Mouse (Mus musculus) E14TG2a.4 (cell line): ENCODE results near the gene 2410004P03Rik.

ENCODE experiments used
- H3K27me3 ChIP-seq: 2 replicates; pipeline ENCODE4 v1.6.1; 2014; ENCODE audit warnings: low read length, control low read depth; ENCODE audit not compliant: insufficient read depth
- H3K36me3 ChIP-seq: 2 replicates; pipeline ENCODE4 v1.6.1; 2014; ENCODE audit warnings: low read length, control low read depth; ENCODE audit not compliant: insufficient read depth
- H3K4me1 ChIP-seq: replicated peaks from 2 replicates; pipeline ENCODE4 v1.6.1; 2014; ENCODE audit warnings: low read depth, low read length, control low read depth
- H3K4me3 ChIP-seq: replicated peaks from 2 replicates; pipeline ENCODE4 v1.5.1; 2014; ENCODE audit warnings: mild to moderate bottlenecking, low read length
- H3K9me3 ChIP-seq: 2 replicates; pipeline ENCODE4 v1.6.1; 2014; ENCODE audit warnings: low read length, control low read depth
- CTCF ChIP-seq: conservative IDR thresholded peaks from 2 replicates; pipeline ENCODE4 v1.5.1; 2014; ENCODE audit warnings: low read length
- NANOG ChIP-seq: IDR thresholded peaks from 2 replicates; pipeline ENCODE4 v1.6.1; 2014; ENCODE audit warnings: borderline replicate concordance, low read length, mixed read lengths
- POU5F1 ChIP-seq: IDR thresholded peaks from 2 replicates; pipeline ENCODE4 v1.6.1; 2014; ENCODE audit warnings: low read length, borderline replicate concordance

2410004P03Rik gene

GRCm38 (mm10) chr12:17012067-17012899, 756 bp upstream of the 2410004P03Rik start:
- TF ChIP-seq NANOG: no peak
- no peak for TF ChIP-seq POU5F1
- no peak for TF ChIP-seq CTCF
- no peak overlapping the region for H3K4me3 ChIP-seq

GRCm38 (mm10) chr12:17009466-17009865, 2.1 kb downstream of the 2410004P03Rik start:
- TF ChIP-seq POU5F1 (no peak), NANOG (no peak), CTCF (peak; percentile 49)
- peaks cover 8% of the 10 kb centered on the region for H3K9me3 ChIP-seq
- H3K36me3 ChIP-seq: no peaks in the 10 kb centered on the region

More at GRCm38 (mm10) chr12:17012067-17012899, 756 bp upstream of the 2410004P03Rik start:
- H3K9me3 ChIP-seq: peaks cover 20% of the 10 kb centered on the region
- no peaks in the 10 kb centered on the region for H3K36me3 ChIP-seq
- peaks cover 10% of the 10 kb centered on the region for H3K4me1 ChIP-seq
- peaks cover 20% of the 10 kb centered on the region for H3K27me3 ChIP-seq

GRCm38 (mm10) chr12:17001211-17001610, 10.3 kb downstream of the 2410004P03Rik start:
- no peak for TF ChIP-seq CTCF
- TF ChIP-seq POU5F1: no peak
- TF ChIP-seq NANOG: no peak
- Histone ChIP-seq H3K36me3 (peaks cover 19% of the 10 kb centered on the region), H3K4me1 (peaks cover 39% of the 10 kb centered on the region), H3K9me3 (no peaks in the 10 kb centered on the region), H3K4me3 (no peak overlapping the region), H3K27me3 (no peaks in the 10 kb centered on the region; the same call in 1 of the 2 replicates)

More at GRCm38 (mm10) chr12:17009466-17009865, 2.1 kb downstream of the 2410004P03Rik start:
- peaks cover 10% of the 10 kb centered on the region for H3K4me1 ChIP-seq
- H3K4me3 ChIP-seq: no peak overlapping the region
- H3K27me3 ChIP-seq: peaks cover 25% of the 10 kb centered on the region

- Histone ChIP-seq H3K27me3 (no peaks in the 10 kb centered on the region; the same call in 1 of the 2 replicates), H3K4me1 (peaks cover 39% of the 10 kb centered on the region), H3K9me3 (no peaks in the 10 kb centered on the region), H3K4me3 (peak overlapping the region; percentile 88), H3K36me3 (peaks cover 25% of the 10 kb centered on the region)
- no peak for TF ChIP-seq POU5F1
Measured at GRCm38 (mm10) chr12:17000628-17001027, 10.9 kb downstream of the 2410004P03Rik start.

- Histone ChIP-seq H3K36me3 (peaks cover 32% of the 10 kb centered on the region), H3K9me3 (no peaks in the 10 kb centered on the region), H3K27me3 (no peaks in the 10 kb centered on the region), H3K4me3 (peak within 1 kb of the TSS; percentile 88), H3K4me1 (peaks cover 39% of the 10 kb centered on the region)
- no peak for TF ChIP-seq POU5F1
- no peak for TF ChIP-seq CTCF
- no peak for TF ChIP-seq NANOG
Measured at GRCm38 (mm10) chr12:16999739-17000497, 11.6 kb downstream of the 2410004P03Rik start, which contains the start of gene Pqlc3. Gene Pqlc3, minus strand, starts transcription at chr12:17000408.

- H3K36me3 ChIP-seq: peaks cover 40% of the 10 kb centered on the region
- H3K27me3 ChIP-seq: no peaks in the 10 kb centered on the region
- no peak for TF ChIP-seq NANOG
- no peak for TF ChIP-seq POU5F1
- TF ChIP-seq CTCF: no peak
- no peaks in the 10 kb centered on the region for H3K9me3 ChIP-seq
- H3K4me3 ChIP-seq: peak overlapping the region; percentile 88
- H3K4me1 ChIP-seq: peaks cover 39% of the 10 kb centered on the region
Measured at GRCm38 (mm10) chr12:16999146-16999545, 12.4 kb downstream of the 2410004P03Rik start.

- peaks cover 61% of the 10 kb centered on the region for H3K36me3 ChIP-seq
Measured at GRCm38 (mm10) chr12:16996886-16997462, 14.6 kb downstream of the 2410004P03Rik start.

GRCm38 (mm10) chr12:16996281-16996680, 15.2 kb downstream of the 2410004P03Rik start:
- no peak for TF ChIP-seq NANOG
- no peak for TF ChIP-seq POU5F1
- Histone ChIP-seq H3K36me3 (peaks cover 67% of the 10 kb centered on the region), H3K4me1 (peaks cover 29% of the 10 kb centered on the region), H3K9me3 (no peaks in the 10 kb centered on the region), H3K4me3 (no peak overlapping the region), H3K27me3 (no peaks in the 10 kb centered on the region)

More at GRCm38 (mm10) chr12:16996886-16997462, 14.6 kb downstream of the 2410004P03Rik start:
- Histone ChIP-seq H3K27me3 (no peaks in the 10 kb centered on the region), H3K4me1 (peaks cover 36% of the 10 kb centered on the region), H3K9me3 (no peaks in the 10 kb centered on the region), H3K4me3 (no peak overlapping the region)
- TF ChIP-seq NANOG (no peak), POU5F1 (no peak), CTCF (no peak)
